Mouse (Mus musculus) brain, embryonic 14.5 days (tissue): ENCODE measurements around the gene Men1. TPM values are rescaled to one million over a fixed set of nuclear protein-coding genes. Genes with fewer than 3 reads are reported as not detected.
A peak's percentile ranks its signal among the peaks of the same experiment; 100 is the strongest.
"Not testable (repeated sequence)": the region's sequence is repeated elsewhere in the genome, so short reads cannot be mapped to it uniquely, and the experiment has no call there.

ENCODE experiments used
- DNase-seq: peaks from one replicate; pipeline ENCODE4 v3.0.0-alpha.2; 2011; ENCODE audit warnings: low read depth
- CTCF ChIP-seq: fragments of 200-500 bp; IDR thresholded peaks from 2 replicates; pipeline ENCODE4 v1.5.1; 2012; ENCODE audit warnings: inconsistent platforms, mild to moderate bottlenecking, moderate library complexity, borderline replicate concordance; ENCODE audit not compliant: insufficient read depth, insufficient read length; ENCODE audit errors: extremely low read depth
- POLR2A ChIP-seq: fragments of 200-500 bp; IDR thresholded peaks from 2 replicates; pipeline ENCODE4 v1.6.1; 2012; ENCODE audit warnings: mild to moderate bottlenecking, inconsistent platforms, borderline replicate concordance; ENCODE audit not compliant: poor library complexity, insufficient read depth, insufficient read length, severe bottlenecking; ENCODE audit errors: extremely low read depth
- polyA plus RNA-seq: library from polyadenylated mRNA; depleted of rRNA; stranded (reverse); fragments of >200 nt; gene quantifications from 2 replicates; pipeline ENCODE4 v1.2.3, GENCODE M21; 2012; rRNA removed

The Men1 gene
- 105 and 129 TPM in 2 replicates for polyA plus RNA-seq

DNA sequence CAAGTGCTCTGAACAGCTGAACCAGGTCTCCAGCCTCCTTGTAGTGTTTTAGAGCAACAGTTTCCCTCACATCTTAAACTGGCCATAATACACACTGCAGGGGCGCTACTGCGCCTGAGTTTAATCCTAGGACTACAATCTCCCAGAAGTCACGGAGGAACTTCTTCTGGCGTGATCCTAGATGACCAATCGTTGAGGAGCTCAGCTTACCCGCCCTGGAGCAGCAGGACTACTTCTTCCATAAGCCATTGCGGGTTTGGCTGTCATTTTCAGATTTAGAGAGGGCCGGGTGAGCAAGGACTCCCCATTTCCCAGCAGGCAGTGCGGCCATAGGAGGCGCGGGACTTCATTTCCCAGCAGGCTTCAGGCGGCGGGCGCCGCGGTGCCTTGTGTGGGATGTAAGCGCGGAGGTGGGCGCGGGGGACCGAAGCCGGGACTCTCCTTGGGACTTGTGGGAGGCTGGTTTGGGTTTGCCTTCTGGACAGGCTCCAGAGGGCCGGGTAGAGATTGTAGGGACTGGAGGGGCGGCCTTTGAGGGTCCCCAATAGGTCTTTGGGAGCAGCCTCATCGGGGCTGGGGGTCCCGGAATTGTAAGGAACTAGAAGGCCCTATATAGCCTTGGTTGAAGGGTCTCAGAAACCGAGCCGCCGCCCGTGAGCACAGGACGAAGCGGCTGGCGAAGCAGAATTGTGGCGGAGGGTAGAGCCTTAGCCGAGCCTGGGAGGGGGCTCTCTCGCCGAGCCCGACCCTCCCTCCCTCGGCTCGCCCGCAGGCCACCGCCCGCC, at the start of gene Men1:
TSS of gene Men1 (plus strand) at position 307 of the 785 bp plus-strand sequence.
- TF ChIP-seq CTCF: peak; percentile 37; the same call in 1 of the 2 replicates
- peak; percentile 68; the same call in 1 of the 2 replicates for TF ChIP-seq POLR2A
- peak; percentile 100 for DNase-seq

DNA sequence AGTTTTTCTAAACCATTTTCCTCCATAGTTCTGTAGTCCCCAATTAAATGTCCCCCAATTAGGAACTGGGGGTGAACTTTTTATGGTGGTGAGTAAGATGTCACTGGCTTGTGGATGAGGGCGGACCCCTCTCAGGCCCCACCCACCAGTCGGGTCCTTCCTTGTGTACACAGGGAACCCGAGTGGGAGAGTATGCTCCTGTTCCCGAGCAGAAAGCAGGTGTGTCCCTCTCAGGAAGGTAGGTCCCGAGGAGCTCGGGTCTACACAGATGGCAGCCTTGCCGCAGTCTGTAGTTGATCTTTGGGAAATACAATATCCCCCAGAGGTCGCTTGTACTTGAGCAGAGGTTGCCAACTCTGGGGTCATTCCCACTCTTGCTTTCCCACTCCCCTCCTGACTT, 49.6 kb upstream of the Men1 start:
- no peak for DNase-seq
- TF ChIP-seq POLR2A: no peak
- no peak for TF ChIP-seq CTCF

DNA sequence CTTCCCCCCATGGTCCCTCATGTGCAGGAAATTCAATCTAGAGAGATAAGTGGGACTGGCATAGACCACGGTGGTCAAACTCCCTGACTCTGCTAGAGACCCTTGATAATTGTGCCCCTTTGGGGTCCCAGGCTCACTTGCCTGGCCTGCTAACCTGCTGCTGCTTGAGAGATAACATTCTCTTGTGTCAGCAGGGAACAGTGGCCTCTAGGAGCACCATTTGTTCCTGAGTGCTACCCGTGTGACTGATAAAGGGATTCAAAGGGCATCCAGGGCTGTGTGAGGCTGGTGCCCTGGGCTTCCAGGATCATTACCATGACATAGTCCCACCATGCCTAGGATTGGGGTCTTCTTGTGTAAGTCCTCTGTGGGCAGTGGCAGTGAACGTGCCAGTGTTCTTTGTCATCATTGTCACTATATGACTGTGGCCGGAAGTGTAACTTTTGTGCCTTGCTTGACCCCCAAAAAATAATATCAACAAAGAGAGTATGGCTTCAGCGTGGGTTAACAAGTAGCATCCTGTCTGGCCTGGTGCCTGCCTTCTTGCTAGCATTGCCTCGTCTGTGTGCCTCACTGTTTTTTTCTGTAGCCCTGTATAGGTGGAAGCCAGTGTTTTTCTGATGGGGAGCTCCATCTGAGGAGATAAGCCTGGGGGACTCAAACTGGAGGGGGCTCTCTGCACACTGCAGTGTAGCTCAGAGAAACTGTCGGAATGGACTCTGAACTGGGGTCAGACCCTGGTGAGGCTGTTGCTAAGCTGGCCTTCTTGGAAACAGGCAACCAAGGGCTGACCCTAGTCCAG, 48.9 kb upstream of the Men1 start:
- no peak for DNase-seq
- TF ChIP-seq CTCF: no peak
- no peak for TF ChIP-seq POLR2A

DNA sequence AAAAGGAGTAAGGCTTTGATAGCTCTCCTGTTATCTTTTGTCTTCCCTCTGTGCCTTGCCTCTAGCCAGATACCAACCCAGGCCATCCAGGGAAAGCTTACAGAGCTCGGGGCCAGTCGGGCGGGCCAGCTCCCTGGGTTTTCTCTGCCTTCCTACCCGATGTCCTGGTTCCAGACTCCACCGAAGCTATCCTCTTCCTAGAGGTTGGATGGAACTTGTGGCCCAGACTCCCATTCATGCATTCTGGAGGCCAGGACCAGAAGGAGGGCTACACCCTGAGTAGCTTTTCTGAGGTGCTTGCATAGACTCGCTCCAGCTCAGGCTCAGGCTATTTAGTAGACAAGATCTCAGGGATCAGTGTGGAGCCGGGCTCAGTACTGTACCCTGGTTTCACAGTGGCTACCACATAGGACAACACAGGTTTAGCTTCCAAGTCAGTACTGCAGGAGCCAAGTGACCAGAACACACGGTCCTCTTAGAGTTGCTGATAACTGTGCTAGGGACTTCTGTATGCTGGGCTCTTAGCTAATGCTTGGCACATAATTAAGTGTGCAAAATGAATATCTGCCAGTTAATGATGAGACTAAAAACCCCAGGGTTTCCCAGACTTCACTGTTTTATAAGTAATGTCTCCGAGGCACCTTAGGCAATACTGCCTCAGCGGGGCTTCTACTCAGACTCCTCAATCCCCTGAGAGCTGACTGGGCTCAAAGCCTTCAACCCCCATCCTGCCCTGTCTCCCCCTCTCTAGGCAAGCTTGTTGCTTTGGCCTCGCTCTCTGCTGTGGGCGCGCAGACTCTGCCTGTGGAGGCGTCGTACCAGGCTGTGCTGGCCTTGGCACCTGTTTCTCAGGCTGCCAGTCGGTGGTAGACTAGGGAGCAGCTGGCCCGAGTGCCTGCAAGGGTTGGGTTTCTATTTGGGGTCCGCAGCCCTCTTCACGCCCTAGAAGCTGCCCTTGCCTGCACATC, 48.1 kb upstream of the Men1 start:
- no peak for TF ChIP-seq CTCF
- no peak for TF ChIP-seq POLR2A
- no peak for DNase-seq

DNA sequence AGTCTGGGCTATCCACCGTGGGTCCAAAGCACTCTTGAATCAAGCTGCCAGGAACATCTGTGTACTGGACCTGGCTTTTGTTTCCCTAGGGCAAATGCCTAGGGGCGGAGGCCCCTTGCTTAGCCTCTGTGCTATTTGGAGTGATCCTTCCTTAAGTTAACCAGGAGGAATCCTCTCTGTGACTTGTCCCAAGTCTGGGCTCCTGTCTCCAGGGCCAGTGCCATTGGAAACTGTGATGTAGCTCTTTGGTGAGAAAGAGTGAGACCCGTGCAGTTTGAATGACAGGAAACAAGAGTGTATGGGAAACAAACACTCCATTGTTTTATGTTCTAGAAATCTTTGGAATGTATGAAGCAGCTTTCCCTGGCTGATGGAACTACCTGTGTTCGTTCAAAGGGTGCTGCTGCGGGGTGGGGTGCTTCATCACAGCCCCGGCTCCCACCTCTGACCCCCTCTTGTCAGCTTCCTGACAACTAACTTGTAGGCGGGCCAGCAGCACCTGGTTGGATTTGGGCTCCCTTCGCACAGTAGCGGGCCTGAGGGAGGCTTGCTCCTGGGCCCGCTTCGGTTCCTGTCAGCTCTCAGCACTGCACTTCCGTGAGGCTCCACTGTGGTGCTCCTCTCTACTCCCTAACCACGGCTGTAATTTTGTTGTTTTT, 46.4 kb upstream of the Men1 start:
- no peak for DNase-seq
- TF ChIP-seq POLR2A: no peak
- no peak for TF ChIP-seq CTCF

DNA sequence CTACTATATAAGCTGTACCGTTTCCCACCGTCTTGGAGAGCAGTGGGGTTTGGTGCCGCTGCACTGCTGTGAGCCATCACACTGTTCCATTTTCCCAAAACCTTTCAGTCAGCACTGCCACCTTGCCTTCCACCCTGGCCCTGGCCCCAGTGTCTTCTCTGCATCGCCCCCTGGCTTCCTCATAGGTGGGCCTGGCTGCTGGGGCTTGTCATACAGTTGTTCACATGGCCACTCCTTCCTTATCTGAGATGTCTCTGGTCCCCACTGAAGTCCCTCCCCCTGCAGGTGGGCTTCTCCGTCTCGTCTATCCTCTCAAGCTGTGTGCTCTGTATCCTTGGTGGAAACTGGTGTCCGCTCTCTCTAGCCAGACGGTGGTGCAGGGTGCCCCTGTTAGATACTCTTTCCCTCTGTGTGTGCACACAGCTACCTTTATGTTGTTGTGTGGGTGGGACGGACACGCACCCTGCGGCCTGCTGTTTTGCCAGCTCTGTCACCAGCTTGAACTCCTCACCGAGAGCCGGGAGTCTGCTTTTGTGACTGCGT, 45.0 kb upstream of the Men1 start:
- no peak for TF ChIP-seq CTCF
- no peak for TF ChIP-seq POLR2A

DNA sequence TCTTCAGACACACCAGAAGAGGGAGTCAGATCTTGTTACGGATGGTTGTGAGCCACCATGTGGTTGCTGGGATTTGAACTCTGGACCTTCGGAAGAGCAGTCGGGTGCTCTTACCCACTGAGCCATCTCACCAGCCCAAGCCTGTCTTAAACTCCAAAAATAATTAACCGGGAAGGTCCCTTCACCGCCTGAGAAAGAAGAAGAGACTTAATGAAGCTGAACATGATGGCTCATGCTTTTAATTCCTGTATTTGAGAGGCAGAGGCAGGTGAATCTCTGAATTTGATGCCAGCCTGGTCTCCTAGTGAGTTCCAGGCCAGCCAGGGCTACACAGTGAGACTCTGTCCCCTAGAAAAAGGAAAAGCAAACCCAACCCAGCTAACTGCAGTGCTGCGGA, 44.1 kb upstream of the Men1 start:
- DNase-seq: not testable (repeated sequence)

More for the DNA sequence above, 45.0 kb upstream of the Men1 start:
- no peak for DNase-seq

DNA sequence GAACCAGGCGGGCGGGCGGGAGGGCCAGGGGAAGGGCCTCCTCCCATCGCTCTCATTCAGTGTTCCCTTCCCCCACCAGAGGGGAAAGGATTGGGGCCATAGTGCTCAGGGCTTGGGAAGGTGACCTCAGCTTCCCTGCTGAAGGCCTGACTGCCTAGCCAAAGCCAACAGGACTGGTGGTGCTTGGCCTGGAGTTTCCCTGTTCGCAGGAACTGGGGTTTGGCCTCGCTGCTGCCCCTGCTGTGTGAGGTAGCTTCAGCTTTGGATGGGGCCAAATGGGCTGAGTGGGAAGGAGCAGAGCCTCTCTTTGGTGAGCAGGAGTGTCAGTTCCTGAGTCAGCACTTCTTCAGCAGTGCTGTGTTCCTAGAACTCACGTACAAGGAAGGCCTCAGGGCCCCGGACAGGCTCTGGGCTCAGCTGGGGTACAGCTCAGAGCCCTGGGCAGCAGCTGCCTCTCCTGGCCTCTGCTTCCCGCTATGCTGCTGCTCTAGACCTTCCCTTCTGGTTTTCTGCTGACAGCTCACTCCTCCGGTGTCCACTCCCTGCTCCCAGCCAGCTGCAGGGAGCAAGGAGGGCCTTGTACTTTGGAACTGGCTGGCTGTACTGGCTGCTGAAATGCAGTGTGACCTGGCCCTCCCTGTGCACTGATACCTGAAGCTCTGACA, 43.5 kb upstream of the Men1 start:
- TF ChIP-seq POLR2A: no peak

DNA sequence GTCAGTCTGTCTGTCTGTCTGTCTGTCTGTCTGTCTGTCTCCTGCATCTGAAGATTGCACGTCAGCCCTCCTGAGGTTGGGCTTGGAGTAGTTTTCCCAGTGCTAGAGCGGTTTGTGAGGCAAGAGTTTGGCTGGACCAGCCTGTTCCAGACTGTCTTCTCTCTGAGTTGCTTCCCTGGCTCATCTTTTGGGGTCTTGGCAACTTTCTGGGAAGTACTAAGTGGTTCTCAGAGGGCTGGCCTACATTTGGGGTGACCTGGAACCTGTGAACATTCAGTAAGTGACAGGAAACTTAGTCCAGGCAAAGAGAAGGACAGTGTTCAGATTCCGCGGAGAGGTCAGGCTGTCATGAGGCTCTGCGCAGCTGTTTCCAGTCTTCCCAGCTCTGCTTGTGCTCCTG, 42.5 kb upstream of the Men1 start:
- DNase-seq: no peak
- TF ChIP-seq POLR2A: no peak
- no peak for TF ChIP-seq CTCF

More for the DNA sequence above, 43.5 kb upstream of the Men1 start:
- no peak for DNase-seq

DNA sequence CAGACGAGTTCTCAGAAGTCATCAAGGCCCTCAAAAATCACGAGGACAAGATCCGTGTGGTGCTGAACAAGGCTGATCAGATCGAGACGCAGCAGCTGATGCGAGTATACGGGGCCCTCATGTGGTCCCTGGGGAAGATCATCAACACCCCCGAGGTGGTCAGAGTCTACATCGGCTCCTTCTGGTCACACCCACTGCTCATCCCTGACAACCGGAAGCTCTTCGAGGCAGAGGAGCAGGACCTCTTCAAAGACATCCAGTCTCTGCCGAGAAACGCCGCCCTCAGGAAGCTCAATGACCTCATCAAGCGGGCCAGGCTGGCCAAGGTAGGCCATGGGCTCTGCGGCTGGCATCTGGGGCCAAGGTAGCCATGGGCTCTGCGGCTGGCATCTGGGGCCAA, 40.5 kb upstream of the Men1 start:
- no peak for DNase-seq
- TF ChIP-seq CTCF (no peak), POLR2A (no peak)
